Mouse (Mus musculus) erythroblast, embryonic 14.5 days (primary cell): ENCODE results near the gene Specc1.

Experiments used
- GATA1 ChIP-seq: IDR thresholded peaks from 2 replicates; pipeline ENCODE4 v1.6.1; 2012; ENCODE audit warnings: low read length, inconsistent platforms, mixed read lengths
- TAL1 ChIP-seq: IDR thresholded peaks from 3 replicates; pipeline ENCODE4 v1.6.1; 2012; ENCODE audit warnings: low read length, inconsistent platforms, mixed read lengths

DNA sequence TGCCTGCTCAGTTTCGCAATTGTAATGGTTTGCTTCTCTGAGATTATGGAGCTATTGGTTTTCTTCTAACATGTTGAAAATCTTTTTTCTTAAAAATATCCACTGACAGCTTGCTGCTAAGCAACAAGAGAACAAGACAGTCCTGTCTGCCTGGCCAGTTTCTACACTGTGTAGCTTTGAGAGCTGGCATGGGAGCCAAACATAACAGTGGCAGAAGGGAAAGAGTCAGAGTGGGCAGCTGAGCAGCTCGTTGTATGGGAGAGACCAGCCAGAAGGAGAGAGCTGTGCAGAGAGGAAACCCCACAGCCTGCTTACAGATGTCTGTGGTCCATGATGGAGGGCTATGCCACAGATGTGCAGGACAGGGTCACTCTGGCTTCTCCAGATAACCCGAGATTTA is 235.5 kb downstream of the Specc1 start:
- TF ChIP-seq GATA1 (no peak), TAL1 (no peak)
